Mouse (Mus musculus) Patski (cell line): ENCODE results near the gene Clip2. TPM values are rescaled to one million over a fixed set of nuclear protein-coding genes. Genes with fewer than 3 reads are reported as not detected.
"Not testable (repeated sequence)": the region's sequence is repeated elsewhere in the genome, so short reads cannot be mapped to it uniquely, and the experiment has no call there.

Experiments
- ATAC-seq: fragments of 100-300 bp; one replicate; pipeline ENCODE4 v1.8.0; 2021
- CTCF ChIA-PET: fragments of 350-600 bp; sonication (Branson Sonifier 250); formaldehyde crosslinking; loops from one replicate; lab custom pipeline; 2022; ENCODE audit warnings: inconsistent platforms; lab: Charles Lee
- POLR2A ChIA-PET: fragments of 350-600 bp; sonication (Branson Sonifier 250); formaldehyde crosslinking; loops from one replicate; lab custom pipeline; 2022; ENCODE audit warnings: antibody characterized with exemption, inconsistent platforms; lab: Charles Lee
- DNase-seq: peaks from one replicate; pipeline ENCODE4 v3.0.0-alpha.2; 2011; ENCODE audit warnings: low read depth, low spot score
- H3K27me3 ChIP-seq: fragments of 371-371 bp; one replicate; pipeline ENCODE4 v1.5.1; 2021
- CTCF ChIP-seq: fragments of 100-300 bp; IDR thresholded peaks from one replicate; pipeline ENCODE4 v1.5.1; 2021
- in situ Hi-C: fragments of 300-500 bp; cut with MboI; formaldehyde crosslinking; loops from 3 replicates; pipeline ENCODE4 v1.11.1; 2018; ENCODE audit warnings: low pct_unique_long_range_greater_than_20kb, mixed read lengths
- polyA plus RNA-seq: library from polyadenylated mRNA; unstranded; gene quantifications from one replicate; pipeline ENCODE4 v1.2.3, GENCODE M21; 2021

The Clip2 gene
- polyA plus RNA-seq, 1 experiment from 2014 or later = 33.8 TPM

DNA sequence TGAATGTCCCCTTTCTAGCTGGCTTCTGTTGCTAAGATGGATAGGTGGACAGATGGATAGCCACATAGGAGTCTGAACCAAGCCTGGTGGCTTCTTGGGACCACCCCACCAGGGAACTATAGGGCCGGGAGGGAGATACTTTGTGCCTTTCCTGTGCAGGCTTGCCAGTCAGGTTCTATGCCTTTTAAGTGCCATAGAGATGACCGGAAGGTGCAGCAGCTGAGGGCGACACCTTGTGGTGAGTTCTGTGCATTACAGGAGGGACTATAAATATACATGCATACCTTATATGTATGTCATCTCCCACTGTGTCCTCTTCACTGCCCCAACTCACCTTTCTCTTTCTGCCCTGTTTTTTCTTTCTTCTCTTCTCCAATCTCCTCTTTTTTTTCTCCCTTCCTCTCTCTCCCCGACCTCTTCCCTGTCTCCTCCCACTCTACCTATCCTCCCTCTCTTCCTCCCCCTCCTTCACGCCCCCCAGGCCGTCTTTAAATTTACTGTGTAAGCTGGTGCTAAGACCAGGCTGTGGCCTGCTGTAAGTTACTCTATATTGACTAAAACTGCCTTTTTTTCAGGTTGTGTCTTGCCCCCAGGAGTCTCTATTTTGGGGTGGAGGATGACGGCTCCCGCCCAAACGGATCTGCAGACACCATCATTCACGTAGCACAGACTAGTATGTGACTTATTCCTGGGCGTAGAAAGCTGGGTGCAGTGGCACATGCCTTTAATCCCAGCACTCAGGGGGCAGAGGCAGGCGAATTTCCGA, 66.2 kb downstream of the Clip2 start:
- peak; percentile 72 for ATAC-seq
- TF ChIP-seq CTCF = peak; percentile 86
- in situ Hi-C loops = no loop called here
- no peaks in the 10 kb centered on the region for H3K27me3 ChIP-seq
- DNase-seq = peak; percentile 67
- ChIA-PET POLR2A (interaction anchor here (0.6 to 1.1 kb wide), 3 partner anchors 12 to 114 kb away, joined by 3 to 6 read pairs (median 3); no protein-coding TSS in a partner anchor), CTCF (interaction anchor here (1.0 to 5.1 kb wide), 4 partner anchors 9 to 112 kb away, joined by 3 to 28 read pairs (median 8); no protein-coding TSS in a partner anchor)

DNA sequence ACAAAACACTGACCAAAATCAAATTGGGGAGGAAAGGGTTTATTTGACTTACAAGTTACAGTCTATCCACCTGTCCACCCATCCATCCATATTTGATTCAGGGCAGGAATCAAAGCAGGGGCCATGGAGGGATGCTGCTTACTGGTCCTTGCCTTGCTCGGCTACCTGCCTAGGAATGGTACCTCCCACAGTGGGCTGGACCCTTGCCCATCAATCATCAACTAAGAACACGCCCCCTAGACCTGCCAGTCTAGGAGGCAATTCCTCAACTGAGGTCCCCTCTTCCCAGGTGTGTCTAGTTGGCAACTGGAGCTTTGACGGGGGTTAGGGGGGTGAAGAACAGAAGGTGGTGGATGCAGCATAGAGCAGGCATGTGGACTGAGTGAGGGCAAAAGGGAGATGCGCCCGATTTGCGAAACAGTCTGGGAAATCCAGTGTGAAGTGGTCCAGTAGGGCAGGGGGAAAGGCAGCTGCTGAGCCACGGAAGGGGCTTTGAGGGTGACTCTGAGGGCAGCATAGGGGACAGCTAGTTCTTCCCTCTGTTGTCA, 67.0 kb downstream of the Clip2 start:
- TF ChIP-seq CTCF = no peak
- H3K27me3 ChIP-seq = no peaks in the 10 kb centered on the region
- ChIA-PET CTCF (interaction anchor here (0.7 to 5.1 kb wide), 3 partner anchors 9 to 111 kb away, joined by 3 to 28 read pairs (median 13); no protein-coding TSS in a partner anchor), POLR2A (interaction anchor here (1.1 kb wide), 1 partner anchor 12 kb away, joined by 3 read pairs; no protein-coding TSS in a partner anchor)
- DNase-seq = no peak
- in situ Hi-C loops = no loop called here
- no peak for ATAC-seq

DNA sequence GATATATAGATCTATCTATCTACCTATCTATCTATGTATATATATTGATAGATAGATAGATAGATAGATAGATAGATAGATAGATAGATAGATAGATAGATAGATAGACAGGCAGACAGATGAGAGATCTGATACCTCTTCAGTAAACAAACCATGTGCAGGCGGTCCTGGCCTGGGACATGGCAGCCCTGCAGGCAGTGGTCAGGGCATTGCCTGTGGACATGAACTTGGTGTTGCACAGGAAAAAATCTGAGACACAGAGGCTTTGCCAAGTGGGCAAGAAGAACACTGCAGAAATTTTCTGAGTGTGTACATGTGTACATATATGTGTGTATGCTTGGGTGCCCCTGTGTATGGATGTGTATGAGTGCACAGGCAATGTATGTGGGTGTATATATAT, 68.9 kb downstream of the Clip2 start:
- in situ Hi-C loops = loop anchor here (5.0 kb wide), 1 partner anchor 301 kb away; the partner anchor contains the start of gene Gtf2ird2
- no peaks in the 10 kb centered on the region for H3K27me3 ChIP-seq
- CTCF ChIA-PET = no interaction called here
- no peak for ATAC-seq
- POLR2A ChIA-PET = no interaction called here
- no peak for TF ChIP-seq CTCF
- DNase-seq = no peak

DNA sequence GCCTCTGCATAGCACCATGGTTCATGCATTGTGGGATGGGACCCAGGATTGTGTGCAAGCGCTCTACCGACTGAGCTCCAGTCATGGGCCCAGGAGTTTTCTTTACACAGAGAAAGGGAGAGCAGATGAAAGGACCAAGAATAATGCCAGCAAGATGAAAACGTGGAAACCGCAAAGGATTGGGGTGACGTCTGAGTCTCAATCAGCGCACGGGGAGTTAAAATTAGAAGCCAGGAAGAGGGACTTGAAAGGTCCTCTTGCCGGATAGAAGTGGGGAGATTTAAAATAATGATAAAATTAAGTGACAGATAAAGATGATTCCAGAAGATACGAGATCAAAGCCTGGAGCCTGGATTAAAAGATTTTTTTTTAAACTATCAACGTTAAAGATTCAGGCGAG, 69.9 kb downstream of the Clip2 start:
- no peak for TF ChIP-seq CTCF

DNA sequence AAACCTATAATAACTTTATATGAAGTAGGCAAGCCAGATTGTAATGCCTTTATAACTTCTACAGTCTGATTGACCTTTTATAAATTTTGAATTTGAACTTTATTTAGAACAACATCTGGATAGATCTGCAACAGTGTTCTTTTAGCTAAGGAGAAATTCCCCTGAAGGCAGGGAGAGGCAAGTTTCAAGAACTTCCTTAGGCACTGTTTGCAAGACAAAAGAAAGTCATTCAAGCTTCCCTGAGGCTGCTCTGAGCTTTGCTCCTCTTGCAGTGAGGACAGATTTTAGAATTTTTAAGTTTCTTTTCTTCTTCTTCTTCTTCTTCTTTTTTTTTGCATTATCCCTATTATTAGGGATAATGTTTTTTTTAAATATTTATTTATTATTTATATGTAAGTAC, 73.3 kb downstream of the Clip2 start:
- ChIA-PET POLR2A (interaction anchor here (0.6 kb wide), 1 partner anchor 12 kb away, joined by 5 read pairs; no protein-coding TSS in a partner anchor), CTCF (interaction anchor here (0.9 to 1.9 kb wide), 4 partner anchors 14 to 105 kb away, joined by 3 to 6 read pairs (median 5); no protein-coding TSS in a partner anchor)
- H3K27me3 ChIP-seq, in situ Hi-C loops, ATAC-seq, DNase-seq: not testable (repeated sequence)

More for the DNA sequence above, 69.9 kb downstream of the Clip2 start:
- no peak for ATAC-seq
- ChIA-PET POLR2A (no interaction called here), CTCF (interaction anchor here (0.6 kb wide), 1 partner anchor 9 kb away, joined by 3 read pairs; no protein-coding TSS in a partner anchor)
- no peak for DNase-seq
- H3K27me3 ChIP-seq = no peaks in the 10 kb centered on the region
- in situ Hi-C loops = loop anchor here (5.0 kb wide), 1 partner anchor 300 kb away; the partner anchor contains the start of gene Gtf2ird2

DNA sequence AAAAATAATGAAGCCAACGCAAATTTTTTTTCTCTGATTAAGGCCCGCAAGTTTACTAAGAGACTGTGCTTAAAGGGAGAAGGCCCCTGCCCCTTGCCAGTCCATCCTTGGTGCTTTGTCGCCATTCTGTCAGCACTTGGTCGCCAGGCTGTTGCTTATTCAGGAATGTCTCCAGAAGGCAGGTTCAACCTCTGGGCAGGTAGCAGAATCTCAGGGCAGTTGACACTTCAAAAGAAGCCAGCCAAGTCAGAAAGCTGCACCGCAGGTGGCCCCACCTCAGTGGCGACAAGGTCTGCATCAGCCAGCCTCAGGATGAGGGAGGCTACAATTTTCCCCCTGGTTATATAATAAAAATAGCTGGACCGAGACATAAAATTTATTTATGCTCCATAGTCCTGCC, 76.5 kb downstream of the Clip2 start:
- POLR2A ChIA-PET, in situ Hi-C loops: not testable (repeated sequence)
- CTCF ChIA-PET = interaction anchor here (1.5 to 2.6 kb wide), 2 partner anchors 14 to 90 kb away, joined by 6 to 15 read pairs; no protein-coding TSS in a partner anchor

DNA sequence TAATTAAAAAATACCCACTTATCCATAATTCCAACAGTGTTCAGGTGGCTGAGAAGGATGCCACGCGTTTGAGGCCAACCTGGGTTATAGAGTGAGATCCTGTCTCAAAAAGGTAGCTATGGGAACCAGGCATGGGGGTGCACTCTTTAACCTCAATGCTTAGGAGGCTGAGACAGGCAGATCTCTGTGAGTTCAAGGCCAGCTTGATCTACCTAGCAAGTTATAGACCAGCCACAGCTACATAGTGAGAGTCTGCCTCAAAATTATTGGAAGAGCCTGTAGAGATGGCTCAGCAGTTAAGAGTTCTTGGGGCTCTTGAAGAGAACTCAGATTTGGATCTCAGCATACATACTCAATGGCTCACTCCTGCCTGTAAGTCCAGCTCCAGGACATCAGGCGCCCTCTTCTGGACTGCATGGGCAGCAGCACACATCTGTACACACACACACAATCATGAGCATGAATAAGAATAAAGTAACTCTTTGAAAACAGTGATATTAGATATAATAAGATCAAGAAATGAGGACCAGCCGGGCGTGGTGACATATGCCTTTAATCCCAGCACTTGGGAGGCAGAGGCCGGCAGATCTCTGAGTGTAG, 77.1 kb downstream of the Clip2 start:
- CTCF ChIA-PET = interaction anchor here (1.5 to 3.2 kb wide), 3 partner anchors 15 to 101 kb away, joined by 6 to 24 read pairs (median 15); no protein-coding TSS in a partner anchor

More for the DNA sequence above, 76.5 kb downstream of the Clip2 start:
- not testable (repeated sequence) for H3K27me3 ChIP-seq, ATAC-seq, DNase-seq

DNA sequence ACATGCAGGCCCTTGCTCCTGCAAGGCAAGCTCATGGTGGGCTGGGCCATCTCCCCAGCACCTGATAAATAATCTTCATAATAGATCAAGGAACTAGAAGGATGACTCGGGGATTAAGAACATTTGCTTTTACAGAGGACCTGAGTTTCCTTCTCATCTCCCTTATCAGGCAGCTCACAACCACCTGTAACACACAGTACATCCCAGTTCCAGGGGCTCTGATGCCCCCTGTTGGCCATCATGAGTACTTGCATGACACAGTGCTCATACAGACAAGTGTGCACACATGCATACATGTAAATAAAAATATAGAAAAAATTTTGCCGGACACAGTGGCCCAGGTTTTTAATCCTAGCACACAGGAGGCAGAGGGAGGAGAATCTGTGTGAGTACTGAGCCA, 78.3 kb downstream of the Clip2 start:
- no peak for DNase-seq

More for the DNA sequence above, 77.1 kb downstream of the Clip2 start:
- DNase-seq (no peak), ATAC-seq (no peak)
- no peaks in the 10 kb centered on the region for H3K27me3 ChIP-seq
- peak; percentile 69 for TF ChIP-seq CTCF
- POLR2A ChIA-PET = no interaction called here
- in situ Hi-C loops = no loop called here

DNA sequence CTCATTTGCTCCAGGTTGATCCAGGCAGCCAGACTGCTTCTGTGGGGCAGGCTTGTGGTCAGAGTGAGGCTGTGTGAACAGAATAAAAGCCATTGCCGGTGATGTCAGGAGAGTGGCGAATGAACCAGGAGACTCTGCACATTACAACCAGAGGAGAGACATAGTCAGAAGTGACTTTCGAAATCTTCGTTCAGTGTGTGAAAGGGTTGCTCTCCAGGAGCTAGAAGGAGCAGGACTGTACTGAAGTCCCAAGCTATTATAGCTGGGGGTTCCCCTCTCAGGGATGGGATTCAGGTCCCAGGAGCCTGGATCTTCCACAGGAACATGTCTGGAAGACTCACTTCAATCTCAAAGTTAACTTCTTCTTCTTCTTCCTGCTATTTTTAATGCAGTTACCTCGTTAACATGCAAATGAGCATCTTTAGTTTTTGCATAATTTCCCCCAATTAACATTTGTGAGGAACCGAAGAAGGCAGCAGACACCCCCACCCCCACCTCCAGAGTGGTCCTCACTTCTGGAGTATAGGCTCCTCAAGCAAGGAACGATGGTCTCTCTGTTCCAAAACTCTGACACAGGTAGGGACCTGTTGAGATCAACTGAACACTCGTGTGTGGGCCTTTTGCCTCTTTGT, 81.6 kb downstream of the Clip2 start:
- ATAC-seq = no peak
- H3K27me3 ChIP-seq = no peaks in the 10 kb centered on the region
- ChIA-PET POLR2A (no interaction called here), CTCF (interaction anchor here (1.4 kb wide), 1 partner anchor 98 kb away, joined by 5 read pairs; no protein-coding TSS in a partner anchor)
- no peak for DNase-seq
- in situ Hi-C loops = no loop called here
- TF ChIP-seq CTCF = no peak

More for the DNA sequence above, 78.3 kb downstream of the Clip2 start:
- POLR2A ChIA-PET = interaction anchor here (1.0 kb wide), 1 partner anchor 12 kb away, joined by 3 read pairs; no protein-coding TSS in a partner anchor
- in situ Hi-C loops = no loop called here
- TF ChIP-seq CTCF = peak; percentile 87
- H3K27me3 ChIP-seq = no peaks in the 10 kb centered on the region
- no peak for ATAC-seq
- CTCF ChIA-PET = interaction anchor here (0.7 to 3.2 kb wide), 9 partner anchors 8 to 117 kb away, joined by 3 to 24 read pairs (median 3); no protein-coding TSS in a partner anchor
